Mouse (Mus musculus) cerebellum, adult 2 months (tissue): ENCODE results near the gene Med4.

Source experiments
- CTCF ChIP-seq: fragments of 200-500 bp; IDR thresholded peaks from 2 replicates; pipeline ENCODE4 v1.5.1; 2011; ENCODE audit warnings: low read depth, mild to moderate bottlenecking, control low read depth, low read length, moderate library complexity, borderline replicate concordance; ENCODE audit not compliant: insufficient read depth
- POLR2A ChIP-seq: fragments of 200-500 bp; IDR thresholded peaks from 2 replicates; pipeline ENCODE4 v1.6.1; 2011; ENCODE audit warnings: low read length, control low read depth, borderline replicate concordance; ENCODE audit not compliant: insufficient read depth

- TF ChIP-seq CTCF (no peak), POLR2A (no peak)
Measured at GRCm38 (mm10) chr14:73494122-73494521, 15.7 kb upstream of the Med4 start.
